8 mouse cellular contexts compared by ENCODE assay signal in the genomic region with DNA sequence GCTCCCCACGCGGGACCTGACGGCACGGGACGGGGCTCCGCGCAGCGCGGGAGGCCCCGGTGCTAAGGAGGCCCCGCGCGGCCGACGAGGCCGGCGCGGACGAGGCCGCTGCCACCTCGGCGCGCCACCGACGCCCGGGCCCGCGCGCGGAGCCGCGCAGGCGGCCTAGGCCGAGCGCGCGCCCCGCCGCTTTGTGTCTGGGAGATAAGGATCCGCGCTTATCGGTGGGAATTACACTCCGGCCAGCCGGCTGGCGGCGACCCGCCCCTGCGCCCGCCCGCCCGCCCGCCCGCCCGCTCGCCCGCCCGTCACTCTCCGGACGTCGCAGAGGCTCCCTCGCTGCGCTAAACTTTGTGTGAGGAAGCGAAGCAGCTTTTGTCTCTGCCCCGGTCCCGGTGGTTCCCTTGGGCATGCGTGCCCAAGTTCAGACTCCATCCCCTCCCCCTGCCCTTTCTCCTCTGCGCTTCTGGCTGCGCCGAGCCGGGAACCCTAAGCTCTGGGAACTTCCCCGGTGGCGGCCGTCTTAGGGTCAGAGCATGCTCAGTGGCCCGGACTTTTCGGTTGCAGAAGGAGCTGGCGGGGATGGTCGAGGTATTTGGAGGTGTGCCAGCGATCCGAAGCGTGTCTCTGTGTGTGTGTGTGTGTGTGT. TPM values are rescaled to one million over a fixed set of nuclear protein-coding genes. Genes with fewer than 3 reads are reported as not detected.
A peak's percentile ranks its signal among the peaks of the same experiment; 100 is the strongest.
DNase-seq lines count a peak whose midpoint lies in the region; ATAC-seq lines count a peak whose summit lies in the region.

No protein-coding gene starts in this region.

- peaks cover 15% of the 10 kb centered on the region; the same call in 1 of the 2 replicates for H3K36me3 ChIP-seq in intestine, embryonic 14.5 days (ENCODE audit: control insufficient read depth, insufficient read depth, low read length)
- peaks cover 23% of the 10 kb centered on the region for H3K36me3 ChIP-seq in limb, embryonic 12.5 days
- H3K36me3 ChIP-seq in midbrain, embryonic 15.5 days (replicated peaks): no peaks in the 10 kb centered on the region

- no peaks in the 10 kb centered on the region for H3K27me3 ChIP-seq in intestine, embryonic 14.5 days (replicated peaks; ENCODE audit: control insufficient read depth, insufficient read depth, low read length)
- no peaks in the 10 kb centered on the region for H3K27me3 ChIP-seq in limb, embryonic 12.5 days
- H3K27me3 ChIP-seq in midbrain, embryonic 15.5 days (replicated peaks): no peaks in the 10 kb centered on the region

- DNase-seq in layer of hippocampus, adult 11-12 months (ENCODE audit: low spot score): peak; percentile 55
- no peak for DNase-seq in layer of hippocampus, adult 9-10 months (ENCODE audit: low spot score)
- peak; percentile 90 for DNase-seq in embryo, embryonic 10.5 days (ENCODE audit: low spot score)
- DNase-seq in gastrocnemius, postnatal 14 days: peak; percentile 71
- DNase-seq in intestine, embryonic 14.5 days (ENCODE audit: low spot score): peak; percentile 87
- DNase-seq in spleen, adult 18-20 months: peak; percentile 53 to 63

- peak overlapping the region; percentile 72 for H3K4me3 ChIP-seq in intestine, embryonic 14.5 days (ENCODE audit: low read depth, low read length)
- peak overlapping the region; percentile 77 for H3K4me3 ChIP-seq in limb, embryonic 12.5 days (replicated peaks)
- peak overlapping the region; percentile 62 for H3K4me3 ChIP-seq in midbrain, embryonic 15.5 days

- peak overlapping the region; percentile 76 for H3K4me2 ChIP-seq in intestine, embryonic 14.5 days (ENCODE audit: low read length)
- peak overlapping the region; percentile 78 for H3K4me2 ChIP-seq in limb, embryonic 12.5 days
- H3K4me2 ChIP-seq in midbrain, embryonic 15.5 days: peak overlapping the region; percentile 62

- H3K27ac ChIP-seq in intestine, embryonic 14.5 days (ENCODE audit: low read depth): peak overlapping the region; percentile 99
- peak overlapping the region; percentile 99 for H3K27ac ChIP-seq in limb, embryonic 12.5 days
- H3K27ac ChIP-seq in midbrain, embryonic 15.5 days: peak overlapping the region; percentile 99

- intact Hi-C loops in gastrocnemius, postnatal 14 days (cut with DNase I; ENCODE audit: low total_unique reads): no loop called here

- WGBS in intestine, embryonic 14.5 days: under 1% methylated on average over 63 of the region's 80 CpGs
- WGBS in limb, embryonic 12.5 days: under 1% methylated on average over 61 of the region's 80 CpGs
- WGBS in midbrain, embryonic 15.5 days: under 1% methylated on average over 61 of the region's 80 CpGs

- H3K4me1 ChIP-seq in intestine, embryonic 14.5 days (replicated peaks; ENCODE audit: control insufficient read depth, insufficient read depth, low read length): peaks cover 41% of the 10 kb centered on the region
- H3K4me1 ChIP-seq in limb, embryonic 12.5 days (replicated peaks): peaks cover 73% of the 10 kb centered on the region
- peaks cover 55% of the 10 kb centered on the region for H3K4me1 ChIP-seq in midbrain, embryonic 15.5 days

- peak; percentile 73 for ATAC-seq in intestine, embryonic 14.5 days (replicated peaks; ENCODE audit: low FRiP score, low TSS enrichment, low read depth)
- peak; percentile 34 for ATAC-seq in limb, embryonic 12.5 days (ENCODE audit: insufficient number of reproducible peaks, insufficient read depth, low FRiP score, low TSS enrichment, low read depth)
- ATAC-seq in midbrain, embryonic 15.5 days (replicated peaks): peak; percentile 83

- no peaks in the 10 kb centered on the region for H3K9me3 ChIP-seq in intestine, embryonic 14.5 days (ENCODE audit: control insufficient read depth, low read length)
- no peaks in the 10 kb centered on the region for H3K9me3 ChIP-seq in limb, embryonic 12.5 days
- no peaks in the 10 kb centered on the region for H3K9me3 ChIP-seq in midbrain, embryonic 15.5 days

- peak overlapping the region; percentile 99 for H3K9ac ChIP-seq in intestine, embryonic 14.5 days (ENCODE audit: low read length)
- peak overlapping the region; percentile 98 for H3K9ac ChIP-seq in limb, embryonic 12.5 days (replicated peaks)
- peak overlapping the region; percentile 94 for H3K9ac ChIP-seq in midbrain, embryonic 15.5 days

RNA-seq across cellular contexts. Expression of a gene that starts 0.5 kb away (rescaled TPM):
- total RNA-seq in gastrocnemius, postnatal 14 days (2021): 10 to 100 TPM; 21.5 to 24.5 TPM
- polyA plus RNA-seq in intestine, embryonic 14.5 days (2014; fragmentation: Nextera tagmentation; extraction: Ambion mirVana): 37.5 and 39.9 TPM in 2 replicates
- polyA plus RNA-seq in limb, embryonic 12.5 days (2016; fragmentation: Nextera tagmentation; extraction: Ambion mirVana): 52.6 and 56.3 TPM in 2 replicates
- polyA plus RNA-seq in midbrain, embryonic 15.5 days (2015; fragmentation: Nextera tagmentation; extraction: Ambion mirVana): 20.8 and 21.2 TPM in 2 replicates

RNA-seq across cellular contexts. Expression of a gene that starts 50.3 kb away (rescaled TPM):
- total RNA-seq in gastrocnemius, postnatal 14 days (2021): not detected
- polyA plus RNA-seq in intestine, embryonic 14.5 days (2014; fragmentation: Nextera tagmentation; extraction: Ambion mirVana): 0.32 TPM in 1 of 2 replicates, not detected in the other
- not detected in 2 replicates for polyA plus RNA-seq in limb, embryonic 12.5 days (2016; fragmentation: Nextera tagmentation; extraction: Ambion mirVana)
- 2.7 and 3.1 TPM in 2 replicates for polyA plus RNA-seq in midbrain, embryonic 15.5 days (2015; fragmentation: Nextera tagmentation; extraction: Ambion mirVana)
